Comparison of ENCODE assay signal across 25 mouse cellular contexts in genomic region chr7:78269506-78270250, GRCm38 (mm10).
DNase-seq lines count a peak whose midpoint lies in the region; ATAC-seq lines count a peak whose summit lies in the region.
"Had no signal": no experiment of that assay in that cellular context is flagged by ENCODE, and none has a peak within 500 bp of the region (broad histone marks: within the 10 kb centered on the region; RNA-seq: fewer than 3 reads in every experiment).

No protein-coding gene starts in this region.

- no peak overlapping the region for H3K27ac ChIP-seq in heart, embryonic 10.5 days
- H3K27ac ChIP-seq: embryonic facial prominence, embryonic 15.5 days; kidney, embryonic 15.5 days; left cerebral cortex, adult 2 months; limb, embryonic 15.5 days; liver, embryonic 14.5 days had no signal

- no peaks in the 10 kb centered on the region for H3K36me3 ChIP-seq in heart, embryonic 10.5 days
- H3K36me3 ChIP-seq: embryonic facial prominence, embryonic 15.5 days; G1E; kidney, embryonic 15.5 days; limb, embryonic 15.5 days had no signal

- WGBS in heart, embryonic 10.5 days: 56% methylated on average over 3 of the region's 3 CpGs

- peak; percentile 74 for DNase-seq in heart, embryonic 10.5 days (ENCODE audit: low spot score)
- DNase-seq in heart, adult 8-10 months (ENCODE audit: low spot score): no peak
- peak; percentile 5 for DNase-seq in lung, postnatal 14 days
- DNase-seq in lung, adult 18-20 months: no peak
- DNase-seq in MN1 (ENCODE audit: low spot score) (peak; percentile 90), ZHBTc4 (ENCODE audit: low read depth, low spot score) (peak; percentile 7)
- no peak for DNase-seq in retina, embryonic 14.5 days (ENCODE audit: low spot score)
- DNase-seq: adrenal gland, postnatal 14 days; B cell, adult 2 months; cerebellum, postnatal 10 days; heart, postnatal 14 days; kidney, adult 11 months; kidney, postnatal 36 days; layer of hippocampus, adult 9-11 months; lung, postnatal 10 days; thymus, postnatal 14 days had no signal

- no peak overlapping the region for H3K4me3 ChIP-seq in heart, embryonic 10.5 days
- H3K4me3 ChIP-seq: embryonic facial prominence, embryonic 15.5 days; kidney, embryonic 15.5 days; left cerebral cortex, adult 2 months; limb, embryonic 15.5 days had no signal

- H3K9me3 ChIP-seq in heart, embryonic 10.5 days: no peaks in the 10 kb centered on the region
- H3K9me3 ChIP-seq: embryonic facial prominence, embryonic 15.5 days; kidney, embryonic 15.5 days; limb, embryonic 15.5 days had no signal

- no peak for ATAC-seq in activated CD4-positive, CD25-positive, alpha-beta regulatory T cell, adult 4 months
- ATAC-seq: forebrain, embryonic 14.5 days had no signal

- H3K27me3 ChIP-seq in heart, embryonic 10.5 days (ENCODE audit: insufficient read depth, poor library complexity, severe bottlenecking): no peaks in the 10 kb centered on the region
- H3K27me3 ChIP-seq: CH12.LX; embryonic facial prominence, embryonic 15.5 days; kidney, embryonic 15.5 days; limb, embryonic 15.5 days had no signal

- no peaks in the 10 kb centered on the region for H3K4me1 ChIP-seq in heart, embryonic 10.5 days
- H3K4me1 ChIP-seq: embryonic facial prominence, embryonic 15.5 days; limb, embryonic 15.5 days had no signal

Comparison
In these comparisons a context has a peak if more than half of its experiments do, and no peak if none do; other contexts are left out.
1. DNase-seq: peak in heart, embryonic 10.5 days (single experiment), lung, postnatal 14 days (single experiment), MN1 (single experiment) and ZHBTc4 (single experiment); none in heart, adult 8-10 months (single experiment), lung, adult 18-20 months (0 of 2) and retina, embryonic 14.5 days (single experiment).